Mouse (Mus musculus) liver (tissue): ENCODE measurements around the gene Adam34.
"Not testable (repeated sequence)": the region's sequence is repeated elsewhere in the genome, so short reads cannot be mapped to it uniquely, and the experiment has no call there.

Experiments
- DNase-seq: peaks from one replicate; pipeline ENCODE4 v3.0.0-alpha.2; 2020; ENCODE audit warnings: mixed read lengths

Adam34 gene

DNA sequence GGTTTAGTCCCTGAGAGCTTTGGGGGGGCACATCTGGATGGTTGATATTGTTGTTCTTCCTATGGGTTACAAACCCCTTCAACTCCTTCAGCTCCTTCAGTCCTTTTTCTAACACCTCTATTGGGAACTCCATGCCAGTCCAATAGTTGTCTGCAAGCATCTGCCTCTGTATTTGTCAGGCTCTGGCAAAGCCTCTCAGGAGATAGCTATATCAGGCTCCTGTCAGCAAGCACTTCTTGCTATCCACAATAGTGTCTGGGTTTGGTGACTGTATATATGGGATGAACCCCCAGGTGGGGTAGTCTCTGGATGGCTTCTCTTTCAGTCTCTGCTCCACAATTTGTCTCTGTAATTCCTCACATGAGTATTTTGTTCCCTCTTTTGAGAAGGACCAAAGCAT is at the start of gene Adam34:
Gene Adam34 (minus strand): TSS at position 101 of the 400 bp plus-strand sequence.
- DNase-seq: no peak

DNA sequence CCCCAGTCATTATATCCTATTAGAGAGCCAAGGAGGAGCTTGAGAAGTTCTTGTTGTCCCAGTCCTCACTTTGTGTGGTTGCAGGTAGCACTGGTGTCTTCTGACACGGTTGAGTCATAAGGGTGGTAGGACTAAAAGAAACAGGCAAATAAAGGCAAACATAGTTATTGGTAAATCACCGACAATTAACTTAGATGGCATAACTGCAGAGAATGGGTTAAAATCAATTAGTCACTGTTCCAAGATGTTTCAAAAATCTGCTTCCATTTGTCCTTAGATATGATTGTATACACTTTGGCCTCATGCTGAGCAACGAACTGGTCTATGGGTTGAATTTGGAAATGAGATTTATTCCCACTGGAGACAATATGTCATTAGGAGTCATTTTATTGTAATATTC is 82.7 kb downstream of the Adam34 start, which contains the start of gene Gm5346:
Gene Gm5346 (minus strand): TSS at position 101 of the 400 bp plus-strand sequence.
- no peak for DNase-seq

DNA sequence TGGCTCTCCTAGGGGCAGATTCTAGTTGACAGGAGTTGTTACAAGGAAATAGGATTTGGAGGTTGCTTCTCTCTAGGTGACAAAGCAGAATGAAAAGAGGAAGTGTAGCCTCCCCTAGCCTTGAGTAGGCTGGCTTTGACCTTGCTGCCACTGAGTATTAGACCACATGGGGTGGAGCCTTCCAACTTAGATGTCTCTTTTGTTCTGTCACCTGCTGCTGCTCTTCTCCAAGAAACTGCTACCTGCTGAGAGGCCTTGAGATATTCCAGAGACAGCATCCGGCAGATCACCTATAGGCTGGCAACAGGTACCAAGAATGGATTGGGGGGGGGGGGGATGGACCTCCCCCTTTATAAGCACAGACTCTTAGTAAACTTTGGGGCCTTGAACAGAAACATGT is 93.8 kb downstream of the Adam34 start:
- no peak for DNase-seq

DNA sequence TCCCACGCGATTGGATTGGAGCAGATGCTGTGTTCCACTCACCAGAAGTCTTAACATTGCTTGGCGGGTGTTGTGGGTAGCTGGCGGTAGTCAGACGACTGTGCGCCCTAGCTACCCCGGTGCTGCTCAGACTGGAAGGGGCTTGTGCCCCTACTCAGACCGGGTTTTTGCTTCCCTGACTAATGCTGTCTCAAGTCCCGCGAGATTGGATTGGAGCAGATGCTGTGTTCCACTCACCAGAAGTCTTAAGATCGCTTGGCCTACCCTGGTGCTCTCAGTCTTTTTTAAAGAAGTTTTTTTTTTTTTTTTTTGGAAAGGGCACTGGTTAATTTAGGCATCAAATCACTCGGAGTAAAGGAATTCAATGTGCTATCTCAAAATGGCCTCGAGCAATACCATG is 106.2 kb downstream of the Adam34 start:
- DNase-seq: not testable (repeated sequence)

DNA sequence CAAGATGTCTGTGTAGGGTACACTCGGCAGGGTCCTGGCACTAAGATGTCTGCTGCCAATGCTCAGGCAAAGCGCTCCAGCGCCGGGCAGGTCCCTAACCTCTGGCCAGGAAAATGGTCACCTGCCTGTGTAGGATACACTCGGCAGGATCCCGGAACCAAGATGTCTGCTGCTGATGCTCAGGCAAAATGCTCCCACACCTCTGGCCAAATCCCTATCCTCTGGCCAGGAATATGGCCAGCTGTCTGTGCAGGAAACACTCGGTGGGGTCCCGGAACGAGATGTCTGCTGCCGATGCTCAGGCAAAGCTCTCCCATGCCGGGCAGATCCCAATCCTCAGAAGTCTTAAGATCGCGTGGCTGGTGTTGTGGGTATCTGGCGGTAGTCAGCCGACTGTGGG is 106.7 kb downstream of the Adam34 start:
- DNase-seq: not testable (repeated sequence)
